Mouse (Mus musculus) forebrain, embryonic 13.5 days (tissue): ENCODE measurements at regions not wholly inside any gene's neighbourhood (a gene's known extent, or its start where the extent isn't known, plus 50 kb on each side); places are given as distances from the start of the nearest gene placed in this dataset.
A peak's percentile ranks its signal among the peaks of the same experiment; 100 is the strongest.

ENCODE experiments used
- ATAC-seq: fragments of 200-750 bp; cut with Nextera tagmentation; 2 replicates; pipeline ENCODE4 v1.8.0; 2017
- H3K27ac ChIP-seq: fragments of 300-500 bp; sonication (generic); 2 replicates; pipeline ENCODE4 v1.5.1; 2015; ENCODE audit warnings: inconsistent platforms, mild to moderate bottlenecking, moderate library complexity
- H3K27me3 ChIP-seq: fragments of 300-500 bp; sonication (generic); 2 replicates; pipeline ENCODE4 v1.6.1; 2015; ENCODE audit warnings: mild to moderate bottlenecking, inconsistent platforms
- H3K36me3 ChIP-seq: fragments of 300-500 bp; sonication (generic); 2 replicates; pipeline ENCODE4 v1.6.1; 2015; ENCODE audit warnings: mild to moderate bottlenecking, inconsistent platforms; ENCODE audit not compliant: poor library complexity, severe bottlenecking
- H3K4me1 ChIP-seq: fragments of 300-500 bp; sonication (generic); 2 replicates; pipeline ENCODE4 v1.6.1; 2015; ENCODE audit warnings: inconsistent platforms
- H3K4me2 ChIP-seq: fragments of 300-500 bp; sonication (generic); 2 replicates; pipeline ENCODE4 v1.6.1; 2015; ENCODE audit warnings: inconsistent platforms, mild to moderate bottlenecking, moderate library complexity
- H3K4me3 ChIP-seq: fragments of 300-500 bp; sonication (generic); 2 replicates; pipeline ENCODE4 v1.5.1; 2015; ENCODE audit warnings: mild to moderate bottlenecking, inconsistent platforms
- H3K9ac ChIP-seq: fragments of 300-500 bp; sonication (generic); 2 replicates; pipeline ENCODE4 v1.6.1; 2015; ENCODE audit warnings: mild to moderate bottlenecking, inconsistent platforms
- H3K9me3 ChIP-seq: fragments of 300-500 bp; sonication (generic); replicated peaks from 2 replicates; pipeline ENCODE4 v1.6.1; 2016; ENCODE audit warnings: inconsistent platforms
- WGBS: fragments of 180-500 bp; shearing (Covaris S2); methylation state at CpG from one replicate; pipeline ENCODE4 v1.1.7; 2015; 5-methylcytosine and 5-hydroxymethylcytosine counted together

GRCm38 (mm10) chr3:52663161-52663602 is 353.9 kb downstream of the Cog6 start:
- Histone ChIP-seq H3K4me1 (peaks cover 18% of the 10 kb centered on the region), H3K27ac (no peak overlapping the region), H3K36me3 (no peaks in the 10 kb centered on the region), H3K9ac (no peak overlapping the region), H3K4me2 (no peak overlapping the region), H3K27me3 (no peaks in the 10 kb centered on the region; the same call in 1 of the 2 replicates), H3K9me3 (no peaks in the 10 kb centered on the region), H3K4me3 (no peak overlapping the region)
- 42% methylated on average over 5 of the region's 5 CpGs for WGBS
- ATAC-seq: peak; percentile 51

DNA sequence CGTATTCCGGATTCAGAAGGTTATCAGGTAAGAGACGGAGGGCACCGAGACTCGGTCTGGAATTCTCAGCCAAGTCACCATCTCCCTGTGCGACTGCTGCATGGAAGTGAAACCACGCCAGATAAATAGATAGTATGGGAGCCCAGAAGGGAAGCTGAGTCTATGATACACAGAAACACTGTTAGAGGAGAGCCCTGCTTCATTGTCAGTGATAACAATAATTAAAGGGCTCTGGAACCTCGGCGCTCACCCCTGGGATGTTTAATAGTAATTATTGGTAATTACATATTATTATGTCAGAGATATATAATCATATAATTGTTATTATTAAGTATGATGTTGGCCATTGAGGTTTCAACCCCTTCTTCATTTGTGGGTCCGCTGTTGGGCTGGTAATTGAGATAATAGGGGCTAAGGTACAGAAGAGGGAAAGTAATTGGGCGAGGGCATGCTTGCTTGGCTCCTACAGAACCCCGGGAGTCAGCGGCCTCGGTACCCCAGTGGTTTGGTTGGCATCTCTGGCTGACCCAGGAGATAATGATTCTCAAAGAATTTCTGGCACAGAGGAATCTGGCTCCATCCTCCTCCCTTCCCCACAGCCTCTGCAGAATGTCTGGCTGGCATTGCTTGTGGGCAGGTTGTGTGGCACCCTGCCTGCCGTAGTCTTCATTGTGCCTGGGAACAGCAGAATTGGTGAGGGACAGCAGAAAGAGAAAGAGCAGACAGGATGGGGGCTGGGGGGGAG is 354.7 kb downstream of the Cog6 start:
- ATAC-seq: peak; percentile 33; the same call in 1 of the 2 replicates
- Histone ChIP-seq H3K9me3 (no peaks in the 10 kb centered on the region), H3K27ac (no peak overlapping the region), H3K4me1 (peaks cover 16% of the 10 kb centered on the region), H3K36me3 (no peaks in the 10 kb centered on the region), H3K27me3 (no peaks in the 10 kb centered on the region; the same call in 1 of the 2 replicates), H3K4me3 (no peak overlapping the region), H3K9ac (no peak overlapping the region), H3K4me2 (no peak overlapping the region)
- 77% methylated on average over 15 of the region's 15 CpGs for WGBS

DNA sequence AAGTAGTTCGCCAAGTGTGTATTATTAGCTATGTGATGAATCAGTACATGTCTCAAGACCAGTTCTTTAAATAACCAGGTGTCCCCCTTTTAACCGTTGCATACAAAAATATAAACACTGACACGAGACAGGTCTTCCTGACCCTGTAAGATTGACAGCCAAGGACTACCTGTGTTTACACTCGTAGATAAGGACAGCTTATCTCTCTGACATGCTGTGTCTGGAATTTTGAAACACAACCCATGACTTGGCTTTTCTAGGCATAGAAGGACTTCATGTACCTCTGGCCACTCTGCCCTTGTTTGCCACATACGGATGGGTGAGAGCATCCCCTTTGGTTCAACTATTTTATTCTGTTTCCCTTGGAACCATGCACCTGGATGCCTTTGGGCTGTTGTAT is 364.0 kb downstream of the Cog6 start:
- WGBS: 84% methylated on average over 5 of the region's 5 CpGs
- H3K4me2 ChIP-seq: no peak overlapping the region
- H3K9ac ChIP-seq: no peak overlapping the region
- 0 out of 2 replicates have a peak, but pooled peaks cover 2% of the 10 kb centered on the region for H3K27me3 ChIP-seq
- H3K9me3 ChIP-seq: no peaks in the 10 kb centered on the region
- no peaks in the 10 kb centered on the region for H3K4me1 ChIP-seq
- H3K4me3 ChIP-seq: no peak overlapping the region
- no peak overlapping the region for H3K27ac ChIP-seq
- no peak for ATAC-seq
- H3K36me3 ChIP-seq: no peaks in the 10 kb centered on the region

GRCm38 (mm10) chr3:52652476-52652870 is 364.6 kb downstream of the Cog6 start:
- Histone ChIP-seq H3K9ac (no peak overlapping the region), H3K4me2 (no peak overlapping the region), H3K4me3 (no peak overlapping the region), H3K27me3 (0 out of 2 replicates have a peak, but pooled peaks cover 2% of the 10 kb centered on the region), H3K4me1 (no peaks in the 10 kb centered on the region), H3K27ac (no peak overlapping the region), H3K36me3 (no peaks in the 10 kb centered on the region), H3K9me3 (no peaks in the 10 kb centered on the region)
- ATAC-seq: no peak
- WGBS: 90% methylated on average over 2 of the region's 2 CpGs

GRCm38 (mm10) chr3:52651862-52652475 is 365.1 kb downstream of the Cog6 start:
- WGBS: 86% methylated on average over 7 of the region's 7 CpGs

GRCm38 (mm10) chr3:52650071-52650470 is 367.0 kb downstream of the Cog6 start:
- ATAC-seq: no peak
- 91% methylated on average over 3 of the region's 3 CpGs for WGBS
- 0 out of 2 replicates have a peak, but pooled peaks cover 2% of the 10 kb centered on the region for H3K27me3 ChIP-seq
- no peak overlapping the region for H3K27ac ChIP-seq
- H3K4me2 ChIP-seq: no peak overlapping the region
- no peaks in the 10 kb centered on the region for H3K36me3 ChIP-seq
- H3K9ac ChIP-seq: no peak overlapping the region
- H3K4me1 ChIP-seq: peaks cover 2% of the 10 kb centered on the region; the same call in 1 of the 2 replicates
- no peak overlapping the region for H3K4me3 ChIP-seq
- no peaks in the 10 kb centered on the region for H3K9me3 ChIP-seq

More at GRCm38 (mm10) chr3:52651862-52652475, 365.1 kb downstream of the Cog6 start:
- no peak for ATAC-seq
- Histone ChIP-seq H3K27me3 (0 out of 2 replicates have a peak, but pooled peaks cover 2% of the 10 kb centered on the region), H3K9ac (no peak overlapping the region), H3K9me3 (no peaks in the 10 kb centered on the region), H3K4me1 (no peaks in the 10 kb centered on the region), H3K36me3 (no peaks in the 10 kb centered on the region), H3K4me3 (no peak overlapping the region), H3K27ac (no peak overlapping the region), H3K4me2 (no peak overlapping the region)

GRCm38 (mm10) chr3:52648836-52649500 is 368.1 kb downstream of the Cog6 start:
- Histone ChIP-seq H3K27ac (no peak overlapping the region), H3K4me2 (no peak overlapping the region), H3K9me3 (no peaks in the 10 kb centered on the region), H3K27me3 (0 out of 2 replicates have a peak, but pooled peaks cover 2% of the 10 kb centered on the region), H3K4me3 (no peak overlapping the region), H3K9ac (no peak overlapping the region), H3K4me1 (peaks cover 13% of the 10 kb centered on the region), H3K36me3 (no peaks in the 10 kb centered on the region)
- WGBS: 93% methylated on average over 4 of the region's 4 CpGs
- ATAC-seq: no peak

- no peak for ATAC-seq
Observed at GRCm38 (mm10) chr3:52647900-52648299, 369.1 kb downstream of the Cog6 start.

DNA sequence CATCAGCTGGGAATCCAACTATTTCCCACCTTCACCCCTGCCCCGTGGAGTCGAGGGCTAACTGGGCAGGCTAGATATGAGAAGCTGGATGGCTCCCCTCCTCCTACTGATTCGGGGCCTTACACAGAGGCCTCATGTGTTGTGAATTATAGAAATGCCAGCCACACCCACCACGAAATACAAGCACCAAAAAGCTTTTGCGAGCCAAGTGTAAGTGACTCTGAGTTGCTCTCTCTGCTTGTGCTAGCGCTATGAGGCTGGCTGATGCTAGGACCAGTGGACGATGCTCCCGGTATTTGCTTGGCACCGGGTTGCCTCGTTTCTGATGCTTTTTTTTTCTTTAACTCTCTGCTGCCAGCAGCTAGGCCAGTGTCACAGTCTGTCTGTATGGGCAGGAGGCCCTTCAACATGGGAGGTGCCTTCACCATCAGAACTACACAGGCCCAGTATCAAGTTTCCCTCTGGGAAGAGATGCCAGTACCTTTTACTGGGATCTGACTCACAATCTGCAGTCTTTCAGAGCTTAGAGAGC is 369.8 kb downstream of the Cog6 start:
- no peak overlapping the region for H3K4me3 ChIP-seq
- H3K27me3 ChIP-seq: 0 out of 2 replicates have a peak, but pooled peaks cover 2% of the 10 kb centered on the region
- H3K4me1 ChIP-seq: peaks cover 24% of the 10 kb centered on the region
- no peak overlapping the region for H3K27ac ChIP-seq
- no peak overlapping the region for H3K9ac ChIP-seq
- 85% methylated on average over 10 of the region's 10 CpGs for WGBS
- ATAC-seq: no peak
- H3K36me3 ChIP-seq: no peaks in the 10 kb centered on the region
- H3K4me2 ChIP-seq: no peak overlapping the region
- no peaks in the 10 kb centered on the region for H3K9me3 ChIP-seq

More at GRCm38 (mm10) chr3:52647900-52648299, 369.1 kb downstream of the Cog6 start:
- 0 out of 2 replicates have a peak, but pooled peaks cover 2% of the 10 kb centered on the region for H3K27me3 ChIP-seq
- H3K9me3 ChIP-seq: no peaks in the 10 kb centered on the region
- no peaks in the 10 kb centered on the region for H3K36me3 ChIP-seq
- no peak overlapping the region for H3K9ac ChIP-seq
- H3K27ac ChIP-seq: no peak overlapping the region
- H3K4me1 ChIP-seq: peaks cover 24% of the 10 kb centered on the region
- WGBS: 98% methylated on average over 5 of the region's 5 CpGs
- no peak overlapping the region for H3K4me3 ChIP-seq
- no peak overlapping the region for H3K4me2 ChIP-seq

DNA sequence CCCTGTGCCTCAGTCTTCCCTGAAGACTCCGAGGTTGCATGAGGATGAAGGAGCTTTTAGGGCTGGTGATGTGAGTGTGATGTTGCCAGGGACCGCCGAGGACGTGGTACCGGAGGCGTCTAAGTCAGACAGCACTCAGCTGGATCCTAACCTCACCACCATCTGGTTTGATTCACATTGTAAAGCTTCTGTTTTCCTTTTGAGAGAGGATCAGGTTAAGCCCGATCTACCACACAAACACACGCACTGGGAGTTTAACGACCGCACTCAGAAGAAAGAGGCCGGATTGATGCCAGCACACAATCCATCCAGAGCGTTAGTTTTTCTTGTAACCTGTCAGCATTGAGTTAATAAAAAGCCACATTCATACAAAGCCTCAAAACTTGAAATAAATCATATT is 371.9 kb downstream of the Cog6 start:
- peaks cover 24% of the 10 kb centered on the region for H3K4me1 ChIP-seq
- no peak overlapping the region for H3K9ac ChIP-seq
- no peak for ATAC-seq
- no peaks in the 10 kb centered on the region for H3K36me3 ChIP-seq
- H3K4me3 ChIP-seq: no peak overlapping the region
- WGBS: 40% methylated on average over 12 of the region's 12 CpGs
- no peak overlapping the region for H3K4me2 ChIP-seq
- H3K27ac ChIP-seq: peak overlapping the region; percentile 65; the same call in 1 of the 2 replicates
- H3K9me3 ChIP-seq: no peaks in the 10 kb centered on the region
- H3K27me3 ChIP-seq: no peaks in the 10 kb centered on the region

- H3K9ac ChIP-seq: no peak overlapping the region; the same call in 1 of the 2 replicates
- H3K27ac ChIP-seq: peak overlapping the region; percentile 65
- H3K27me3 ChIP-seq: no peaks in the 10 kb centered on the region
- H3K4me3 ChIP-seq: no peak overlapping the region
- H3K9me3 ChIP-seq: no peaks in the 10 kb centered on the region
- no peak overlapping the region; the same call in 1 of the 2 replicates for H3K4me2 ChIP-seq
- H3K36me3 ChIP-seq: no peaks in the 10 kb centered on the region
- 13% methylated on average over 16 of the region's 16 CpGs for WGBS
- ATAC-seq: peak; percentile 64; the same call in 1 of the 2 replicates
- peaks cover 24% of the 10 kb centered on the region for H3K4me1 ChIP-seq
Observed at GRCm38 (mm10) chr3:52644178-52645128, 372.6 kb downstream of the Cog6 start.
